Mouse (Mus musculus) macrophage (primary cell): ENCODE data around the gene 9230113P08Rik. TPM values are rescaled to one million over a fixed set of nuclear protein-coding genes. Genes with fewer than 3 reads are reported as not detected.
"Not testable (repeated sequence)": the region's sequence is repeated elsewhere in the genome, so short reads cannot be mapped to it uniquely, and the experiment has no call there.

Source experiments
- H3K27ac ChIP-seq: fragments of 350-480 bp; formaldehyde crosslinking; 2 replicates; pipeline ENCODE4 v1.9.0; 2021
- H3K36me3 ChIP-seq: fragments of 350-480 bp; formaldehyde crosslinking; 2 replicates; pipeline ENCODE4 v1.9.0; 2021; ENCODE audit errors: inconsistent target
- H3K4me3 ChIP-seq: fragments of 350-480 bp; formaldehyde crosslinking; 2 replicates; pipeline ENCODE4 v1.9.0; 2021; ENCODE audit errors: inconsistent target
- H3K79me2 ChIP-seq: fragments of 350-480 bp; formaldehyde crosslinking; 2 replicates; pipeline ENCODE4 v1.9.0; 2021; ENCODE audit errors: inconsistent target
- WGBS: methylation state at CpG from one replicate; pipeline ENCODE4 v1.1.7; 2026; ENCODE audit warnings: inconsistent platforms; ENCODE audit not compliant: missing documents; 5-methylcytosine and 5-hydroxymethylcytosine counted together
- polyA plus RNA-seq: library from polyadenylated mRNA; stranded (reverse); fragments of 250-400 nt; gene quantifications from 3 replicates; pipeline ENCODE4 v1.2.4, GENCODE M21; 2018; ENCODE audit warnings: inconsistent platforms
- total RNA-seq, 78 experiments: library from RNA; depleted of rRNA; stranded (reverse); fragments of 250-400 nt; gene quantifications; 1 replicate in 9 of 78; 2 replicates in 24 of 78; 3 replicates in 43 of 78; 4 replicates in 2 of 78; pipeline ENCODE4 v1.2.4; 2018; ENCODE audit warnings: inconsistent platforms in 56 of 78

The 9230113P08Rik gene
- total RNA-seq (2018; cell fraction: chromatin; rRNA removed), result not detected
- total RNA-seq (2018; cell fraction: cytosol; rRNA removed), result not detected
- total RNA-seq (2018; cell fraction: nucleus; rRNA removed), result not detected
- polyA plus RNA-seq, result not detected in 3 replicates

DNA sequence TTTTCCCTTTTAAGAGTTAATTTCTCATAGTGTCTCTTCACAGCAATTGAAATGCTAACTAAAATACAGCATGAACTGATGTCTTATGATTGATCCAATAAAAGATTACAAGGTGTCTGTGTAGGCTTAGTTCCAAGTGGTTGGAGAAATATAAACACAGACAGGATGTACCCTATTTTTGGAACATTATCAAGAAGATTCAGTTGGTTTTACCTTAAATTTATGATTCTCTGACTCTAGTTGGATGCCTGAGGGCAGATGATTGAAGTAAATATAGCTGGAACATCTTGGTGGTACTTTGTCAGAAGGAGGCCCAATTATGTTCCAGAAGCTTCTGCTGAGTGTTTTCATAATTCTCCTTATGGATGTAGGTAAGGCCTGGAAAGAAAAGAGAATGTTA lies at the start of gene 9230113P08Rik:
9230113P08Rik (plus strand) TSS at position 301 of the 400 bp plus-strand sequence.
- H3K4me3 ChIP-seq, H3K79me2 ChIP-seq, H3K36me3 ChIP-seq, H3K27ac ChIP-seq: not testable (repeated sequence)

DNA sequence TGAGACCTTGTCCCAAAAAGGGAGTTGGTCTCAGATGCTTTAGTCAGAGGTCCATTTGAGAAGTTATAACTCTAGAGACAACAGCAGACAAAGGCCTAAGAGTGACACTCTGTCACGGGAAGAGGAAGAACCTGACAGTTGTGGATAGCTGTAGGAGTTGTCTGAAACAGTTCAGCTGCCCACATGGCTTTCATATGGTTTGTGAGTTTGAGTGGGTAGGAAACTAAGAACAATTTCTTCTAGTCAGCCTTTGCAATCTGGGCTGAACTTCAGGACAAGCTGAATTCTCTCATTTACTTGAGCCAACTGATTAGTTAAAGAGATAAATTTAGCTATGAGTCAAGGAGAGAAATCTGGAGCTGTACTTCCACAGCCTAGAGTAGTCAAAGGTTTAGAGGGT lies 15.1 kb upstream of the 9230113P08Rik start:
- H3K79me2 ChIP-seq, H3K4me3 ChIP-seq, H3K36me3 ChIP-seq, H3K27ac ChIP-seq: not testable (repeated sequence)
- no CpG with 5 or more reads among the region's 1 CpGs for WGBS

DNA sequence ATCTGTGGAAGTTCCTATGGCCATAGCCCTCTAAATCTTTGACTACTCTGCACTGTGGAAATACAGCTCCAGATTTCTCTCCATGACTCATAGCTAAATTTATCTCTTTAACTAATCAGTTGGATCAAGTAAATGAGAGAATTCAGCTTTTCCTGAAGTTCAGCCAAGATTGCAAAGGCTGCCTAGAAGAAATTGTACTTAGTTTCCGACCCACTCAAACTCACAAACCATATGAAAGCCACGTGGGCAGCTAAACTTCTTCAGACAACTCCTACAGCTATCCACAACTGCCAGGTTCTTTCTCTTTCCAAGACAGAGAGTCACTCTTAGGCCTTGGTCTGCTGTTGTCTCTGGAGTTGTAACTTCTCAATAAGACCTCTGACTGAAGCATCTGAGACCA lies 3.7 kb upstream of the 9230113P08Rik start:
- H3K27ac ChIP-seq, result no peak overlapping the region
- WGBS, result 52% methylated on average over 2 of the region's 2 CpGs
- H3K36me3 ChIP-seq, result no peaks in the 10 kb centered on the region
- no peak overlapping the region for H3K4me3 ChIP-seq
- H3K79me2 ChIP-seq, result no peaks in the 10 kb centered on the region

DNA sequence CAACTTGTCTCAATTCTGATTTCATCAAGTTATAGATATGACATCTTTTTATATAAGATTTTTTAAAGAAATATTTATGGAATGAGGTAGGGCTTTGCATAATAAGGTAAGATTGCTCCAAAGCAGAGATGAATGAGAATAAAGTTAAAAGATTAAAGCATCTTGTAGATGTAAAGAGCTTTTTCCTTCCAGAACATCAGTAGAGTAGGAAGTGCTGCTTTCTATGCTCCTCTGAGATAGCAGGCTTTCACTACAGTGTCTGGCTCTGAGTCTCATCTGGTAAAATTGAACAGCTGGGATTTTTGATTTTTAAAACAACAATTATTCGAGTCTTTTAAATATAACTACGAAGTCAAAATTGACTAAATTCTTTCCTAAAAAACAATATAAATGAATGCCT lies 22.6 kb downstream of the 9230113P08Rik start:
- no peak overlapping the region for H3K27ac ChIP-seq
- 82% methylated on average over 2 of the region's 2 CpGs for WGBS
- H3K36me3 ChIP-seq, result no peaks in the 10 kb centered on the region
- H3K79me2 ChIP-seq, result no peaks in the 10 kb centered on the region
- H3K4me3 ChIP-seq, result no peak overlapping the region

Other genes with a start within 250 kb of the 9230113P08Rik start
- not detected in 3 replicates for gene Pate1, start 221.0 kb upstream of the 9230113P08Rik start, polyA plus RNA-seq
- not detected in 3 replicates for gene Gm17677, start 167.4 kb upstream of the 9230113P08Rik start, polyA plus RNA-seq
- not detected in 3 replicates for gene Gm17727, start 130.3 kb upstream of the 9230113P08Rik start, polyA plus RNA-seq
- gene Gm27235, start 118.3 kb upstream of the 9230113P08Rik start, polyA plus RNA-seq, result not detected in 3 replicates
- gene D730048I06Rik, start 118.3 kb upstream of the 9230113P08Rik start, polyA plus RNA-seq, result not detected in 3 replicates
- gene 9230110F15Rik, start 64.3 kb upstream of the 9230113P08Rik start, polyA plus RNA-seq, result not detected in 3 replicates
- gene Gm5916, start 220.4 kb downstream of the 9230113P08Rik start, polyA plus RNA-seq, result not detected in 3 replicates